Mouse (Mus musculus) small intestine, adult 2 months (tissue): ENCODE data around the gene Ryk.

Experiments used
- CTCF ChIP-seq: fragments of 200-500 bp; IDR thresholded peaks from 2 replicates; pipeline ENCODE4 v1.5.1; 2012; ENCODE audit warnings: low read depth, mild to moderate bottlenecking, control low read depth, inconsistent platforms, low read length, moderate library complexity, mixed read lengths; ENCODE audit not compliant: insufficient replicate concordance, insufficient read length; ENCODE audit errors: extremely low read depth
- POLR2A ChIP-seq: fragments of 200-500 bp; IDR thresholded peaks from 2 replicates; pipeline ENCODE4 v1.6.1; 2012; ENCODE audit warnings: low read depth, mild to moderate bottlenecking, control low read depth, inconsistent platforms, low read length, moderate library complexity

DNA sequence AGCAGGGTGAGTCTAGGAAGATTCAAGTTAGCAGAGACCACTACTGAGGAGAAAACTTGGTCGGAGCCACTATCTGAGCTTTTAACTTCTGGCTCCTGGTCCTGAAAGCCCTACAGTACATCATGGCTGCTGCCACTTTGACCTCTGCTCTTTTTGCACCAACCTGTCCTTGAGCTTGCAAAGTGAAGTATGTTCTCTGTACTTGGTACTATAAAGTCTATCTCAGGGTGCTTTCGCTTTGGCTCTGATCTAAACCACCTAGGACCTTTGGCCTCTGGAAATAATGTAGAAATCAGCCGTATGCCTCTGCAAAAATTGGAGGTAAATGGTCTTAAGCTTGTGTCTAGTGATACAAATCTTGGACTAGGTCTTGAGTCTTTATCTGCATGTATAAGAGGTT is 76.8 kb downstream of the Ryk start:
- TF ChIP-seq POLR2A (no peak), CTCF (no peak)
